Mouse (Mus musculus) ES-Bruce4 (cell line): ENCODE results near the gene B4galt2. TPM values are rescaled to one million over a fixed set of nuclear protein-coding genes. Genes with fewer than 3 reads are reported as not detected.

ENCODE experiments used
- H3K27ac ChIP-seq: 2 replicates; pipeline ENCODE4 v1.5.1; 2012; ENCODE audit warnings: low read length, inconsistent platforms; ENCODE audit not compliant: insufficient read depth
- H3K27me3 ChIP-seq: 2 replicates; pipeline ENCODE4 v1.6.1; 2012; ENCODE audit warnings: mild to moderate bottlenecking, low read length, inconsistent platforms; ENCODE audit not compliant: control insufficient read depth, poor library complexity, insufficient read depth, severe bottlenecking
- H3K36me3 ChIP-seq: 2 replicates; pipeline ENCODE4 v1.6.1; 2012; ENCODE audit warnings: inconsistent platforms, mild to moderate bottlenecking, low read length, moderate library complexity; ENCODE audit not compliant: control insufficient read depth, poor library complexity, insufficient read depth, severe bottlenecking
- H3K4me1 ChIP-seq: one replicate; pipeline ENCODE4 v1.8.1; 2011; ENCODE audit warnings: low read length; ENCODE audit not compliant: control insufficient read depth, insufficient read depth
- H3K4me3 ChIP-seq: 2 replicates; pipeline ENCODE4 v1.5.1; 2011; ENCODE audit warnings: low read depth, mild to moderate bottlenecking, low read length
- H3K9ac ChIP-seq: 2 replicates; pipeline ENCODE4 v1.6.1; 2012; ENCODE audit warnings: low read depth, mild to moderate bottlenecking, inconsistent platforms; ENCODE audit not compliant: poor library complexity, severe bottlenecking
- H3K9me3 ChIP-seq: replicated peaks from 2 replicates; pipeline ENCODE4 v1.6.1; 2012; ENCODE audit warnings: mild to moderate bottlenecking, low read length, inconsistent platforms; ENCODE audit not compliant: control insufficient read depth, poor library complexity, insufficient read depth, severe bottlenecking
- CTCF ChIP-seq: IDR thresholded peaks from one replicate; pipeline ENCODE4 v1.8.1; 2011; ENCODE audit warnings: low read depth, low read length
- EP300 ChIP-seq: IDR thresholded peaks from 2 replicates; pipeline ENCODE4 v1.6.1; 2011; ENCODE audit warnings: low read depth, low read length; ENCODE audit not compliant: insufficient read depth
- POLR2A ChIP-seq: IDR thresholded peaks from one replicate; pipeline ENCODE4 v1.8.1; 2011; ENCODE audit warnings: low read length; ENCODE audit not compliant: insufficient read depth
- polyA plus RNA-seq: library from polyadenylated mRNA; stranded (reverse); fragments of >200 nt; gene quantifications from 2 replicates; pipeline ENCODE4 v1.2.4, GENCODE M21; 2011; ENCODE audit warnings: low read depth; ENCODE audit not compliant: missing spikeins, insufficient read depth, insufficient read length

B4galt2 gene
- polyA plus RNA-seq, 1 experiment: 15.3 TPM

DNA sequence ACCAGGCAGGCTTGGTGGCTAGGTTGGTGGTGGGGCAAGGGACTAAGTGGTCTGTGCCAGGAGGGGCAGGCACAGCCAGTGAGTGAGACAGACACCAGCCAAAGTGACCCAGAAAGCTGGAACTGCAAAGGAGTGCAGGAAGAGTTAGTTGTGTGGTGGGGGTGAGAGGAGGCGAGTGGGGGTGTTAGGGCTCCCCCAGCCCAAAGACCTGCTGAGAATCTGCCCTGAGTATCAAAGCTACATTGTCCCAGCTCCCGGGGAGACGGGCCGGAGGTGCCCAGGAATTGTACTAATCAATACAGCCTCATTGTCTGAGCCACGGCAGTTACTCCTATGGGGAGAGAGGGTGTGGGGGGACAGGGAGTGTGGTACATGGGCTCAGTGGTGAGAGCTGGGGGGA, 33.8 kb downstream of the B4galt2 start:
- no peaks in the 10 kb centered on the region for H3K27me3 ChIP-seq
- H3K27ac ChIP-seq: no peak overlapping the region
- H3K4me1 ChIP-seq: no peaks in the 10 kb centered on the region
- H3K4me3 ChIP-seq: no peak overlapping the region
- no peak overlapping the region for H3K9ac ChIP-seq
- no peaks in the 10 kb centered on the region for H3K9me3 ChIP-seq
- no peak for TF ChIP-seq POLR2A
- no peak for TF ChIP-seq CTCF
- no peak for TF ChIP-seq EP300
- H3K36me3 ChIP-seq: no peaks in the 10 kb centered on the region

DNA sequence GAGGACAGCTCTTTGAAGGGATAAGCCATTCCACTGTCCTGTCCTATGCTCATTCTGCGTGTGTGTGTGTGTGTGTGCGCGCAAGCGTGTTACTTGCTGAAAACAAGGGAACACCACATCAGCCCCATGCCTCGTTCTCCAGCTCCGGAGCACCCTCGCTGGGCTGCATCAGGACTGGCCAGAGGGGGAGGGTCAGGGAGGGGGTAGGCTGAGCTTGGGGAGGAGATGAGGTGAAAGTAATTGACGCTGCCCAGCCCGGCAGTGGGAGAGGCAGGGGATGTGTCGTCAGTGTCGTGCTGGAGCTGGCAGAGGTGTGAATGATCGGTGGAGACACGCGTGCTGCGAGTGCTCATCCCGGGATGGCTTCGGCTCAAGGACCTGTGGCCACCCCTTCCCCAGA, 34.2 kb downstream of the B4galt2 start:
- TF ChIP-seq CTCF: no peak
- TF ChIP-seq POLR2A: no peak
- no peak for TF ChIP-seq EP300
- H3K27me3 ChIP-seq: no peaks in the 10 kb centered on the region
- H3K27ac ChIP-seq: no peak overlapping the region
- H3K9me3 ChIP-seq: no peaks in the 10 kb centered on the region
- no peaks in the 10 kb centered on the region for H3K4me1 ChIP-seq
- H3K4me3 ChIP-seq: no peak overlapping the region
- no peaks in the 10 kb centered on the region for H3K36me3 ChIP-seq
- no peak overlapping the region for H3K9ac ChIP-seq

DNA sequence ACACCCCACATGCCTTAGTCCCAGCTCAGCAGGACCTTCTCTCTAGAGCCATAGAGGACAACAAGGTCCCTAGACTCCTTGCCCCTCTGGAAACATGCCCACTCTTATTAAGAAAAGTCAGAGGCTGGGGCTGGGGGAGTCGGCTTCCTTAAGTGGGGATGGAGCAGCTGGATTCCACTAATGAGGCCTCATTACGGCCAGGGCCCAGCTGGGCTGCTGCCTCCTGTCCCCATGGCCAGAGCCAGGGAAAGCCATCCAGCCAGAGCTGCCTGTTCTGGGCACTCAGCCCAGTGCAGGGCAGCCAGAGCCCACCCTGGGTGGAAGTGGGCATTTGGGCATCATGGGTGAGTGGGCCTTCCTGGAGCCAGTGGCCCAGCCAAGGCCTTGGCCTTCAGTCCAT, 36.3 kb downstream of the B4galt2 start:
- no peak overlapping the region for H3K9ac ChIP-seq
- TF ChIP-seq POLR2A: no peak
- TF ChIP-seq CTCF: no peak
- no peak for TF ChIP-seq EP300
- no peaks in the 10 kb centered on the region for H3K27me3 ChIP-seq
- H3K36me3 ChIP-seq: no peaks in the 10 kb centered on the region
- H3K9me3 ChIP-seq: no peaks in the 10 kb centered on the region
- no peak overlapping the region for H3K27ac ChIP-seq
- H3K4me3 ChIP-seq: no peak overlapping the region
- H3K4me1 ChIP-seq: no peaks in the 10 kb centered on the region

DNA sequence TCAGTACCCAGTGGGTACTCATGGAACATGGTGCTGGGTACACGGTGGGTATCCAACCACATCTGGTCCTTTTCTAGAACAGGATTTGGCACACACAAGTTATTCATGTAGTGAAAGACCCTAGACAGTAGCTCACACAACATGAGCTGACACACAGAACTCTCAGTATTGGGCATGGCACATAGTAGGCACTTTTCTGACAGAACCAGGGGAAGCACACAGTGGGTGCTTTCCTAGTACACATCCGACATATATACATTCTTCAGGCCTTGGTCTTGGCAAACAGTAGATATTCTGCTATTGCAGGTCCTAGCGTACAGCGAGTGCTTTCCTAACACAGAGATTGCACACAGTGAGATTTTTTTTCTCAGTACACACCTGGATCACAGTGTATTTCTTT, 37.0 kb downstream of the B4galt2 start:
- no peaks in the 10 kb centered on the region for H3K9me3 ChIP-seq
- H3K9ac ChIP-seq: no peak overlapping the region
- no peak overlapping the region for H3K27ac ChIP-seq
- H3K4me3 ChIP-seq: no peak overlapping the region
- H3K36me3 ChIP-seq: no peaks in the 10 kb centered on the region
- H3K27me3 ChIP-seq: no peaks in the 10 kb centered on the region
- no peaks in the 10 kb centered on the region for H3K4me1 ChIP-seq
- TF ChIP-seq EP300 (no peak), POLR2A (no peak), CTCF (no peak)

DNA sequence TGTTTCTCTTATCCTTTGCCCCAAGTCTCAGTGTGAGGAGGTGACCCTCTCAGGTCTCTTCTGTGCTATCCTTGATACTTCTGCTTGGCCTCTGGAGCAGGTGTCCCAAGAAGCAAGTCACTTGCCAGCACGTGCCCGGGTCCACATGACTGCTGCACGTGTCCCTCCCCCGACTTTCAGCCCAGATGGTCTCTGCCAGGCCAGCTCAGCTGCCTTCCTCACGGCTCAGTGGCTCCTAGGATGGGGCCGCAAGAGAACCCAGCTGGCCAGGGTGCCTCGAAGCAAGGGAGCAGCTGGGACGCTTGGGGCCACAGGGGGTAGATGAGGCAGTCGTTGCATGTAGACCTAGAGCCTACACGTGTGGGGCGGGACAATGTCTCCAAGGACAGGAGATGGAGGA, 38.0 kb downstream of the B4galt2 start:
- H3K27me3 ChIP-seq: no peaks in the 10 kb centered on the region
- H3K9me3 ChIP-seq: no peaks in the 10 kb centered on the region
- H3K36me3 ChIP-seq: no peaks in the 10 kb centered on the region
- H3K27ac ChIP-seq: no peak overlapping the region
- TF ChIP-seq CTCF (no peak), POLR2A (no peak), EP300 (no peak)
- no peak overlapping the region for H3K4me3 ChIP-seq
- no peak overlapping the region for H3K9ac ChIP-seq
- no peaks in the 10 kb centered on the region for H3K4me1 ChIP-seq

DNA sequence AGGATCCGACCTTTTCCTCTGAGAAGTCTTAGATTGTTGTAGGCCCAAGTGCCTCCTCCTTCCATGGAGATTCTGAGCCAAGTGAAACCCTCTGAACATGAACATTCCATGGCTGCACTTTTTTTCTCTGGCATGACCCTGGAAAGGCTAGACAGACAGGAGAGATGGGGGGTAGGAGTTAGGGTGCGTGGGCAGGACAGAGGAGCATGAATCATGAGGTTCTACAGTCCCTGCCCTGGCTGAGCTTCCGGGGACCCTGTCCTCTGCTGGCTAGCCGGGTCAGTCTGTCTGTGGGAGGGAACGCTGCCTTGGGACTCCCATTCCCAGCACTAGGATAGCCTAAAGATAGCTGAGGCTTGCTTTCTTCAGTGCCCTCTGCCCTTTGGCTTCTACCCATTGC, 38.8 kb downstream of the B4galt2 start:
- no peaks in the 10 kb centered on the region for H3K27me3 ChIP-seq
- TF ChIP-seq POLR2A (no peak), CTCF (no peak), EP300 (no peak)
- H3K9me3 ChIP-seq: no peaks in the 10 kb centered on the region
- H3K4me3 ChIP-seq: no peak overlapping the region
- no peak overlapping the region for H3K27ac ChIP-seq
- H3K9ac ChIP-seq: no peak overlapping the region
- H3K36me3 ChIP-seq: no peaks in the 10 kb centered on the region
- no peaks in the 10 kb centered on the region for H3K4me1 ChIP-seq
